Mouse (Mus musculus): ENCODE data around the gene Gm7879.

Gm7879 gene

DNA sequence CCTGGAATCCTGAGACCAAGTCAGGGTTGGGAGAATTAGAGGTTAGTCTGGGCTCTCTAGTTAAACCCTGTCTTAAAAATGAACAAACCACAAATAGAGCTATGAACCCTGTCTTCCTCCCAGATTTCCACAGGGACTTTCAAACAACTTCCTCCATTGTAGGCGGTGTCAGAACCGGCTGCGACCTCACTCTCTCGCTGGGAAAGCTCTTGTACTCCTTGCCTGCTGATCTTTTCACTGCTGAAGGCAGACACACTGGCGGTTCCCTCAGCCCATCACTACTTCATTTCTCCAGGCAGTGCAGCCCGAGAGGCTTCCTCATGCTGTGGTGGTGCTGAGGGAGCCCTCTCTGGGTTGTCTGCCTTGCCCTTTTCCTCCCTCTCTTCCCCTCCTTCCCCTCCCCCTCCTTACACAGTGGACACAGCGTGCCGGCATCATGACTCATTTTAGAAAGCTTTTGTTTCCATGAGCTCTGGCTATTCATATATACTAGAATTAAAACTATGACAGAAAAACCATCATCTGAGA, 35.9 kb downstream of the Gm7879 start:
- peak; percentile 9 to 40 for DNase-seq

DNA sequence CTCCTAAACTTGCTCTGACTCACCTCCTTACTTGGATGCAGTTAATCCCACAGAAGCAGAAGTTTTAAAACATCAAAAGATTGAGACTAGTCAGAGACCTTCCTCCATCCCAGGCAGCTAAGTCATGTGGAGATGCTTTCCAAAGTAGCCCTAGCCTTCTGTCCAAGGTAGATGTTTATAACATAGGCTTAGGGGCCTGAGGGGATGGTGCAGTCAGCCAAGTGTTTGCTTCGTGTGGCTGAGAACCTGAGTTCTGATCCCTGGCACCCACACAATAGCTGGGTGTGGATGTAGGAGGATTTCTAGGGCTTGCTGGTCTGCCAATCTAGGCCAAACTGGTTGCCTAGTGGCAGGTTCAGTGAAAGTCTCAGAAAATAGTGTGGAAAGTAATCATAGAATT, 40.3 kb downstream of the Gm7879 start:
- DNase-seq = no peak

DNA sequence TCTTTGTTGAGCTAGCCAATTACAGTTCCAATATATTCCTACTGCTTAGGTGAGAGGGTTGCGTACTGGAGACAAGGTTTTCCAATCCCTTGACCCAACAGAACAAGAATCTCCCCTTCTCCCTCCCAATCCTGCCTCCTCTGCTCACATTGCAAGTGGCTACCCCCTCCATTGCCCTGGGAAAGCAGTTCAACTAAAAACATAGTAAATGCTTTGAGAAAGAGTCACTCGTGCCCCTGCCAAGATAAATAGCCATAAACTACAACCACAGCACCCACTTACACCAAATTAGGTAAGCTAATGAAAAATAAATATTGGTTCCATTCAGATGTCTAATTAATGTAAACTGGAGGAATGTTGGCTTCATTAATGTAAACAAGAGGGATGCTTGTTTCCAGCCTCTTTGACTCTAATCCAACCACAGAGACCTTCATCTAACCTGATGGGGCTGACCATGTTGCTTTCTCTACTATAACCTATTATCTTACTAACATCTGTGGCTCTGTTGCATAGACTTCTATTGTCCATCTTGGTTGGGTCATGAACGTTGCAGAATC, 47.0 kb downstream of the Gm7879 start:
- no peak for DNase-seq

DNA sequence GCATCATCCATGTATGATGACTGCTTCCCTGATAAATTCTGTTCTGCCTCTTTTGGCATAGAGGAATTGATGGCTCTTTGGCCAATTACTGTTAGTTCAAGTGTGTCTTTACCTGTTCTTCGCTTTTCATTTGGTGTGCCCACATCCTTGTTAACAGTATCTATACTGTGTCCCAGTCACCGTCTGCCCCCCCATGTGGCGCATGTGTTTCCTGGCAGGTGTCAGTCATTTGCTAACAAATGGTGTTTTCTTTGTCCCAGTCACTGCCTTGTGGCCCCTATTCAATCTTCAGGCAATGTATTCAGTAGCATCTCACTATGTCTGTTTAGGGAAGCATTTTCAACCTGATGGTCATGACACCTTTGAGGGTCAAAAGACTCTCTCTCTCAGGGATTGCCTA, 48.1 kb downstream of the Gm7879 start:
- DNase-seq = no peak
